Mouse (Mus musculus): ENCODE data around the gene Rras. TPM values are rescaled to one million over a fixed set of nuclear protein-coding genes. Genes with fewer than 3 reads are reported as not detected.

Gene Rras
- total and polyA plus RNA-seq, 2 experiments from 2014 or later, result 4.2 to 13.1 TPM

- Histone ChIP-seq H3K4me1 (ENCODE audit: insufficient read depth) (no peaks in the 10 kb centered on the region; the same call in 1 of the 2 replicates), H3K9me3 (ENCODE audit: low read length) (no peaks in the 10 kb centered on the region), H3K9ac (no peak overlapping the region), H3K27me3 (ENCODE audit: insufficient read depth, low read length) (no peaks in the 10 kb centered on the region), H3K4me3 (ENCODE audit: low read depth, low read length) (no peak overlapping the region), H3K27ac (ENCODE audit: low read depth, low read length) (no peak overlapping the region), H3K4me2 (ENCODE audit: low read depth) (no peak overlapping the region), H3K36me3 (ENCODE audit: insufficient read depth) (peaks cover 82% of the 10 kb centered on the region)
- DNase-seq (no peak), ATAC-seq (no peak)
- whole genome bisulfite sequencing, result 96% methylated on average over 26 of the region's 26 CpGs
- no peak for TF ChIP-seq CTCF (IDR thresholded peaks at IDR 0.05; ENCODE audit: low read depth)
These were observed 29.1 kb downstream of the Rras start for GRCm38 (mm10) chr7:45046853-45047350.

- H3K9ac ChIP-seq, result no peak overlapping the region
- no peak for TF ChIP-seq CTCF (IDR thresholded peaks at IDR 0.05; ENCODE audit: low read depth)
These were observed 29.7 kb downstream of the Rras start for GRCm38 (mm10) chr7:45047491-45047890.

GRCm38 (mm10) chr7:45048001-45048890, 30.5 kb downstream of the Rras start:
- no peak for TF ChIP-seq CTCF (IDR thresholded peaks at IDR 0.05; ENCODE audit: low read depth)
- peaks cover 68% of the 10 kb centered on the region for H3K36me3 ChIP-seq (ENCODE audit: insufficient read depth)
- WGBS, result 86% methylated on average over 38 of the region's 38 CpGs

More at GRCm38 (mm10) chr7:45047491-45047890, 29.7 kb downstream of the Rras start:
- Histone ChIP-seq H3K27me3 (ENCODE audit: insufficient read depth, low read length) (no peaks in the 10 kb centered on the region), H3K4me3 (ENCODE audit: low read depth, low read length) (no peak overlapping the region), H3K27ac (ENCODE audit: low read depth, low read length) (no peak overlapping the region), H3K4me1 (ENCODE audit: insufficient read depth) (no peaks in the 10 kb centered on the region; the same call in 1 of the 2 replicates), H3K36me3 (ENCODE audit: insufficient read depth) (peaks cover 76% of the 10 kb centered on the region), H3K4me2 (ENCODE audit: low read depth) (no peak overlapping the region), H3K9me3 (ENCODE audit: low read length) (no peaks in the 10 kb centered on the region)
- ATAC-seq (no peak), DNase-seq (no peak)
- WGBS, result 96% methylated on average over 14 of the region's 14 CpGs

GRCm38 (mm10) chr7:45048923-45049657, 31.3 kb downstream of the Rras start:
- no peak for DNase-seq
- peaks cover 60% of the 10 kb centered on the region for H3K36me3 ChIP-seq (ENCODE audit: insufficient read depth)
- WGBS, result 91% methylated on average over 23 of the region's 23 CpGs
- no peak overlapping the region for H3K27ac ChIP-seq (ENCODE audit: low read depth, low read length)
- no peaks in the 10 kb centered on the region; the same call in 1 of the 2 replicates for H3K4me1 ChIP-seq (ENCODE audit: insufficient read depth)
- no peaks in the 10 kb centered on the region for H3K27me3 ChIP-seq (ENCODE audit: insufficient read depth, low read length)
- H3K4me2 ChIP-seq (ENCODE audit: low read depth), result no peak overlapping the region
- no peak overlapping the region for H3K9ac ChIP-seq
- no peak overlapping the region for H3K4me3 ChIP-seq (ENCODE audit: low read depth, low read length)
- H3K9me3 ChIP-seq (ENCODE audit: low read length), result no peaks in the 10 kb centered on the region
- TF ChIP-seq CTCF (IDR thresholded peaks at IDR 0.05; ENCODE audit: low read depth), result no peak
- no peak for ATAC-seq

More at GRCm38 (mm10) chr7:45048001-45048890, 30.5 kb downstream of the Rras start:
- Histone ChIP-seq H3K27ac (ENCODE audit: low read depth, low read length) (no peak overlapping the region), H3K9ac (no peak overlapping the region), H3K4me1 (ENCODE audit: insufficient read depth) (no peaks in the 10 kb centered on the region; the same call in 1 of the 2 replicates), H3K9me3 (ENCODE audit: low read length) (no peaks in the 10 kb centered on the region), H3K4me3 (ENCODE audit: low read depth, low read length) (no peak overlapping the region), H3K4me2 (ENCODE audit: low read depth) (no peak overlapping the region), H3K27me3 (ENCODE audit: insufficient read depth, low read length) (no peaks in the 10 kb centered on the region)
- no peak for ATAC-seq
- no peak for DNase-seq

GRCm38 (mm10) chr7:45050945-45051600, 33.3 kb downstream of the Rras start:
- no peak overlapping the region for H3K27ac ChIP-seq (ENCODE audit: low read depth, low read length)
- peak; percentile 70 for ATAC-seq
- peak overlapping the region; percentile 96; the same call in 1 of the 2 replicates for H3K9ac ChIP-seq
- peaks cover 43% of the 10 kb centered on the region for H3K36me3 ChIP-seq (ENCODE audit: insufficient read depth)
- 3% methylated on average over 16 of the region's 16 CpGs for WGBS
- DNase-seq, result peak; percentile 90
- no peaks in the 10 kb centered on the region; the same call in 1 of the 2 replicates for H3K4me1 ChIP-seq (ENCODE audit: insufficient read depth)
- peak overlapping the region; percentile 77 for H3K4me3 ChIP-seq (ENCODE audit: low read depth, low read length)
- H3K4me2 ChIP-seq (ENCODE audit: low read depth), result peak overlapping the region; percentile 89
- no peaks in the 10 kb centered on the region for H3K9me3 ChIP-seq (ENCODE audit: low read length)
- no peak for TF ChIP-seq CTCF (IDR thresholded peaks at IDR 0.05; ENCODE audit: low read depth)
- H3K27me3 ChIP-seq (ENCODE audit: insufficient read depth, low read length), result no peaks in the 10 kb centered on the region

- Histone ChIP-seq H3K27me3 (ENCODE audit: insufficient read depth, low read length) (no peaks in the 10 kb centered on the region), H3K9ac (peak overlapping the region; percentile 96), H3K36me3 (ENCODE audit: insufficient read depth) (peaks cover 37% of the 10 kb centered on the region), H3K4me2 (ENCODE audit: low read depth) (peak overlapping the region; percentile 89), H3K9me3 (ENCODE audit: low read length) (no peaks in the 10 kb centered on the region), H3K27ac (ENCODE audit: low read depth, low read length) (peak overlapping the region; percentile 96; the same call in 1 of the 2 replicates), H3K4me1 (ENCODE audit: insufficient read depth) (no peaks in the 10 kb centered on the region; the same call in 1 of the 2 replicates), H3K4me3 (ENCODE audit: low read depth, low read length) (peak overlapping the region; percentile 77)
- TF ChIP-seq CTCF (IDR thresholded peaks at IDR 0.05; ENCODE audit: low read depth), result no peak
- 3% methylated on average over 13 of the region's 13 CpGs for WGBS
- DNase-seq (no peak), ATAC-seq (no peak)
These were observed 33.8 kb downstream of the Rras start for GRCm38 (mm10) chr7:45051601-45051974.

Data from forebrain, postnatal 0 days (tissue).